Mouse (Mus musculus): ENCODE results near the gene Lsamp.

- TF ChIP-seq CTCF (IDR thresholded peaks at IDR 0.05) (no peak), EP300 (IDR thresholded peaks at IDR 0.05) (no peak)
These were observed 486.8 kb downstream of the Lsamp start for GRCm38 (mm10) chr16:40470946-40471345.
